Mouse (Mus musculus): ENCODE measurements around the gene Rbfox1.

DNA sequence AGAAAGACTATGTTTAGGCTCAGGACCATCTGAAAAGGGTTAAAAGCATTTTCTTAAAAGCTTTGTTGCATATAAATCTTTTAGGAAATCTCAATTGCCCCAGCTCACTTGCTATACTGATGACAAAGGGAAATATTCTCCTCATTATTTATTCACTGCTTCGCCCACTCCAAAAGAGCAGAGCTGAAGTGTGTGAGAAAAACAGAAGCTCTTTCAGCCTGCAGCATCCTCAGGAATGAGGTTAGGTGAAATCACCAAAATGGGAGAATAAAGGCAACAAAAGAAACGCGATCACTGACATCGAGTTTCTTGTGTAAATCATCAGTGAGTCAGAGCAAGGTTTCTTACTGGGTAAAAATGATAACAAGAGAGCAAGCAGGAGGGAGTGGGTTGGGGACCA, 1469.0 kb downstream of the Rbfox1 start:
- TF ChIP-seq CTCF (IDR thresholded peaks at IDR 0.05; ENCODE audit: insufficient read depth, low read depth, low read length) (no peak), POLR2A (IDR thresholded peaks at IDR 0.05; ENCODE audit: insufficient read depth, low read depth, low read length) (no peak)

Data from olfactory bulb, adult 2 months (tissue).